Mouse (Mus musculus): ENCODE measurements around the gene Pik3r2.
A peak's percentile ranks its signal among the peaks of the same experiment; 100 is the strongest.

Pik3r2 gene

GRCm38 (mm10) chr8:70730956-70731355 lies 45.6 kb downstream of the Pik3r2 start:
- DNase-seq, result no peak

- no peak for DNase-seq
Measured at GRCm38 (mm10) chr8:70729808-70730475, 46.6 kb downstream of the Pik3r2 start.

GRCm38 (mm10) chr8:70726721-70727120 lies 49.8 kb downstream of the Pik3r2 start:
- no peak for DNase-seq

- DNase-seq, result no peak
Measured at GRCm38 (mm10) chr8:70725792-70726447, 50.6 kb downstream of the Pik3r2 start.

- DNase-seq, result no peak
Measured at GRCm38 (mm10) chr8:70724216-70724615, 52.3 kb downstream of the Pik3r2 start.

GRCm38 (mm10) chr8:70723486-70724210 lies 52.9 kb downstream of the Pik3r2 start, which contains the start of gene Pde4c:
TSS of gene Pde4c (plus strand) at chr8:70723720.
- no peak for DNase-seq

GRCm38 (mm10) chr8:70721601-70722000 lies 54.9 kb downstream of the Pik3r2 start:
- DNase-seq, result peak; percentile 18

- peak; percentile 86 for DNase-seq
Measured at GRCm38 (mm10) chr8:70720739-70721138, 55.8 kb downstream of the Pik3r2 start.

- peak; percentile 25 for DNase-seq
Measured at GRCm38 (mm10) chr8:70719796-70720270, 56.7 kb downstream of the Pik3r2 start.

- peak; percentile 81 for DNase-seq
Measured at GRCm38 (mm10) chr8:70718297-70718696, 58.2 kb downstream of the Pik3r2 start, which contains the start of gene Gm3336. TSS of gene Gm3336 (plus strand) at chr8:70718543.
